In the genomic region with DNA sequence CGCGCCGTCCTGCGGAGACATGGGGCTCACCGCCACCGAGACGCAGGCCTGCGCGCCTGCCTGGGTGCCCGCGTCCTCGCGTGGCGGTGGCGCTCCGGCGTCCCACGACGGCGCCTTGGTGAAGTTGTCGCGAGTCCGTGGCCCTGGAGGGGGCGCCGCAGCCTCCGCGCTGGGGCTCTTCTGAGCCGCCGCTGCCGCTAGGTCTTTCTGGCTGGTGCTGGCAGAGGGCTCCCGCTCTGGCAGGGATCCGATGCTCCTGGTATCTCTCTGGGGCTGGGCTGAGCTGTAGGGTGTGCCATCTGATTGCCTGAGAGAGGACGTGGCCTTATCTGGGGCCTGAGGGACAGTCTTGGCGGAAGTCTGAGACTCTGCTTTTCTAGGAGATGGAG, we compare ENCODE assay signal across 9 mouse cellular contexts. TPM values are rescaled to one million over a fixed set of nuclear protein-coding genes. Genes with fewer than 3 reads are reported as not detected.
DNase-seq lines count a peak whose midpoint lies in the region; ATAC-seq lines count a peak whose summit lies in the region.
"Had no signal": no experiment of that assay in that cellular context is flagged by ENCODE, and none has a peak within 500 bp of the region (broad histone marks: within the 10 kb centered on the region; RNA-seq: fewer than 3 reads in every experiment).

No protein-coding gene starts in this region.

- peak overlapping the region; percentile 39 to 42 for H3K4me3 ChIP-seq in heart, embryonic 14.5 days (ENCODE audit: control insufficient read depth in 1 of 2, insufficient read depth in 1 of 2, low read depth in 1 of 2, low read length in 2 of 2)
- peak overlapping the region; percentile 26 for H3K4me3 ChIP-seq in forebrain, embryonic 13.5 days
- H3K4me3 ChIP-seq in midbrain, embryonic 11.5 days (ENCODE audit: low read depth, low read length), result peak overlapping the region; percentile 4

- no peaks in the 10 kb centered on the region for H3K9me3 ChIP-seq in heart, embryonic 14.5 days (ENCODE audit: control insufficient read depth, low read length)
- no peaks in the 10 kb centered on the region for H3K9me3 ChIP-seq in forebrain, embryonic 13.5 days (replicated peaks)
- no peaks in the 10 kb centered on the region for H3K9me3 ChIP-seq in midbrain, embryonic 11.5 days (ENCODE audit: control insufficient read depth, low read length)

- no peaks in the 10 kb centered on the region for H3K36me3 ChIP-seq in heart, embryonic 14.5 days (ENCODE audit: control insufficient read depth, insufficient read depth, low read length)
- H3K36me3 ChIP-seq in forebrain, embryonic 13.5 days (ENCODE audit: poor library complexity, severe bottlenecking), result peaks cover 67% of the 10 kb centered on the region
- no peaks in the 10 kb centered on the region for H3K36me3 ChIP-seq in midbrain, embryonic 11.5 days (ENCODE audit: control insufficient read depth, insufficient read depth, low read length)

- peaks cover 75% of the 10 kb centered on the region for H3K27me3 ChIP-seq in heart, embryonic 14.5 days (ENCODE audit: control insufficient read depth, insufficient read depth, low read length)
- H3K27me3 ChIP-seq in forebrain, embryonic 13.5 days, result peaks cover 51% of the 10 kb centered on the region
- H3K27me3 ChIP-seq in midbrain, embryonic 11.5 days (ENCODE audit: control insufficient read depth, insufficient read depth, low read length), result peaks cover 34% of the 10 kb centered on the region

- no peak overlapping the region for H3K9ac ChIP-seq in heart, embryonic 14.5 days (ENCODE audit: low read length)
- H3K9ac ChIP-seq in forebrain, embryonic 13.5 days, result peak overlapping the region; percentile 50
- no peak overlapping the region for H3K9ac ChIP-seq in midbrain, embryonic 11.5 days (ENCODE audit: low read length)

- WGBS in heart, embryonic 14.5 days, result under 1% methylated on average over 33 of the region's 34 CpGs
- 5% methylated on average over 24 of the region's 34 CpGs for WGBS in forebrain, embryonic 13.5 days
- WGBS in midbrain, embryonic 11.5 days, result 4% methylated on average over 29 of the region's 34 CpGs

- DNase-seq in heart, adult 8-10 months (ENCODE audit: low spot score), result no peak
- DNase-seq in ZHBTc4 (ENCODE audit: low read depth, low spot score), result peak; percentile 74
- no peak for DNase-seq in midbrain, embryonic 11.5 days (ENCODE audit: low spot score, missing footprints)
- DNase-seq in right cerebral cortex, postnatal 36 days (ENCODE audit: low spot score in 2 of 2), result no peak
- no peak for DNase-seq in right cerebral cortex, postnatal 10 days (ENCODE audit: low spot score in 2 of 2)

- H3K4me1 ChIP-seq in heart, embryonic 14.5 days (ENCODE audit: control insufficient read depth in 2 of 2, insufficient read depth in 2 of 2, low read length in 2 of 2), result peaks cover 0 to 7% of the 10 kb centered on the region in 2 experiments; a peak in 1 of 4 replicates
- H3K4me1 ChIP-seq in forebrain, embryonic 13.5 days, result peaks cover 23% of the 10 kb centered on the region
- H3K4me1 ChIP-seq in midbrain, embryonic 11.5 days (ENCODE audit: control insufficient read depth, insufficient read depth, low read length), result peaks cover 6% of the 10 kb centered on the region

- H3K4me2 ChIP-seq in heart, embryonic 14.5 days (ENCODE audit: low read length), result peak overlapping the region; percentile 66
- H3K4me2 ChIP-seq in forebrain, embryonic 13.5 days, result peak overlapping the region; percentile 54
- peak overlapping the region; percentile 26 for H3K4me2 ChIP-seq in midbrain, embryonic 11.5 days

- no peak overlapping the region for H3K27ac ChIP-seq in heart, embryonic 14.5 days (replicated peaks in 1 of 2; ENCODE audit: control insufficient read depth in 1 of 2, insufficient read depth in 1 of 2, low read depth in 2 of 2, low read length in 2 of 2)
- no peak overlapping the region for H3K27ac ChIP-seq in forebrain, embryonic 13.5 days
- H3K27ac ChIP-seq in midbrain, embryonic 11.5 days (ENCODE audit: low read depth, low read length), result no peak overlapping the region

- ATAC-seq in heart, embryonic 14.5 days (ENCODE audit: insufficient number of reproducible peaks, insufficient read depth, low FRiP score, low read depth), result no peak
- ATAC-seq in forebrain, embryonic 13.5 days, result peak; percentile 25; the same call in 1 of the 2 replicates
- ATAC-seq in midbrain, embryonic 11.5 days (ENCODE audit: low FRiP score), result no peak
- ATAC-seq in frontal cortex, adult (ENCODE audit: low TSS enrichment), result no peak; the same call in 1 of the 2 replicates

RNA-seq across cellular contexts. Expression of a gene that starts 11.5 kb away (rescaled TPM):
- polyA plus RNA-seq in heart, embryonic 14.5 days (2014; fragmentation: Nextera tagmentation; extraction: Ambion mirVana), result 0.08 and 0.12 TPM in 2 replicates
- total RNA-seq in heart, adult 8-10 months (2022), result under 1 TPM in 1 of 4 experiments, not detected in 3; 0.16 TPM
- polyA plus RNA-seq in forebrain, embryonic 13.5 days (2015; fragmentation: Nextera tagmentation; extraction: Ambion mirVana), result 3.5 TPM in 2 replicates
- polyA plus RNA-seq in midbrain, embryonic 11.5 days (2014; fragmentation: Nextera tagmentation; extraction: Ambion mirVana), result 9.8 and 10.8 TPM in 2 replicates
- total RNA-seq: CH12.LX had no signal

RNA-seq across cellular contexts. Expression of a gene that starts 28.2 kb away (rescaled TPM):
- not detected in 2 replicates for polyA plus RNA-seq in heart, embryonic 14.5 days (2014; fragmentation: Nextera tagmentation; extraction: Ambion mirVana)
- total RNA-seq in heart, adult 8-10 months (2022), result under 1 TPM in 1 of 4 experiments, not detected in 3; 0.46 TPM
- polyA plus RNA-seq in forebrain, embryonic 13.5 days (2015; fragmentation: Nextera tagmentation; extraction: Ambion mirVana), result 9.1 and 10.6 TPM in 2 replicates
- polyA plus RNA-seq in midbrain, embryonic 11.5 days (2014; fragmentation: Nextera tagmentation; extraction: Ambion mirVana), result 1.3 TPM in 2 replicates
- total RNA-seq: CH12.LX had no signal

RNA-seq across cellular contexts. Expression of a gene that starts 36.9 kb away (rescaled TPM):
- not detected in 2 replicates for polyA plus RNA-seq in heart, embryonic 14.5 days (2014; fragmentation: Nextera tagmentation; extraction: Ambion mirVana)
- not detected for total RNA-seq in heart, adult 8-10 months (2022)
- 0.05 TPM in 1 of 2 replicates, not detected in the other for polyA plus RNA-seq in forebrain, embryonic 13.5 days (2015; fragmentation: Nextera tagmentation; extraction: Ambion mirVana)
- 0.06 TPM in 1 of 2 replicates, not detected in the other for polyA plus RNA-seq in midbrain, embryonic 11.5 days (2014; fragmentation: Nextera tagmentation; extraction: Ambion mirVana)
- total RNA-seq: CH12.LX had no signal

RNA-seq across cellular contexts. Expression of a gene that starts 44.5 kb away (rescaled TPM):
- polyA plus RNA-seq in heart, embryonic 14.5 days (2014; fragmentation: Nextera tagmentation; extraction: Ambion mirVana), result 52.1 and 60.2 TPM in 2 replicates
- total RNA-seq in heart, adult 8-10 months (2022), result 10 to 100 TPM; 46.2 to 53.4 (median 47.6) TPM
- polyA plus RNA-seq in forebrain, embryonic 13.5 days (2015; fragmentation: Nextera tagmentation; extraction: Ambion mirVana), result 98.6 and 98.8 TPM in 2 replicates
- polyA plus RNA-seq in midbrain, embryonic 11.5 days (2014; fragmentation: Nextera tagmentation; extraction: Ambion mirVana), result 88.6 and 111 TPM in 2 replicates

RNA-seq across cellular contexts. Expression of a gene that starts 45.6 kb away (rescaled TPM):
- polyA plus RNA-seq in heart, embryonic 14.5 days (2014; fragmentation: Nextera tagmentation; extraction: Ambion mirVana), result not detected in 2 replicates
- total RNA-seq in heart, adult 8-10 months (2022), result not detected
- polyA plus RNA-seq in forebrain, embryonic 13.5 days (2015; fragmentation: Nextera tagmentation; extraction: Ambion mirVana), result not detected in 2 replicates
- not detected in 2 replicates for polyA plus RNA-seq in midbrain, embryonic 11.5 days (2014; fragmentation: Nextera tagmentation; extraction: Ambion mirVana)
- total RNA-seq: CH12.LX had no signal
